Mouse (Mus musculus): ENCODE data around the gene Stx4a. TPM values are rescaled to one million over a fixed set of nuclear protein-coding genes. Genes with fewer than 3 reads are reported as not detected.

The Stx4a gene
- total RNA-seq, 2 experiments from 2014 or later, result 64.3 to 64.7 TPM

Other genes starting within 250 kb of the Stx4a start
- gene Ccdc189, start 235.7 kb upstream of the Stx4a start, total RNA-seq (2021), result 1 to 10 TPM; 8.4 to 8.6 TPM
- gene Rnf40, start 235.5 kb upstream of the Stx4a start, total RNA-seq (2021), result 10 to 100 TPM; 64.2 to 66.7 TPM
- gene Zfp629, start 208.5 kb upstream of the Stx4a start, total RNA-seq (2021), result 10 to 100 TPM; 23.9 to 24.2 TPM
- 10 to 100 TPM; 23.1 to 25.8 TPM for gene Bcl7c, start 115.4 kb upstream of the Stx4a start, total RNA-seq (2021)
- 1 to 10 TPM; 2.1 to 2.4 TPM for gene Ctf1, start 111.6 kb upstream of the Stx4a start, total RNA-seq (2021)
- gene Ctf2, start 92.1 kb upstream of the Stx4a start, total RNA-seq (2021), result not detected
- 10 to 100 TPM; 63.5 to 65.2 TPM for gene Fbxl19, start 79.8 kb upstream of the Stx4a start, total RNA-seq (2021)
- gene Orai3, start 54.5 kb upstream of the Stx4a start, total RNA-seq (2021), result 10 to 100 TPM; 31.1 to 32.6 TPM
- gene Setd1a, start 47.6 kb upstream of the Stx4a start, total RNA-seq (2021), result 10 to 100 TPM; 46.2 to 46.9 TPM
- gene Gm49388, start 38.7 kb upstream of the Stx4a start, total RNA-seq (2021), result 1 to 10 TPM; 2.4 to 2.9 TPM
- 1 to 10 TPM; 8.3 to 8.6 TPM for gene Hsd3b7, start 23.7 kb upstream of the Stx4a start, total RNA-seq (2021)
- 100 to 1,000 TPM; 342 to 346 TPM for gene Stx1b, start 255 bp downstream of the Stx4a start, total RNA-seq (2021)
- gene Zfp646, start 51.9 kb downstream of the Stx4a start, total RNA-seq (2021), result 10 to 100 TPM; 33.2 to 36.3 TPM
- 10 to 100 TPM; 24.5 to 25.5 TPM for gene Zfp668, start 52.5 kb downstream of the Stx4a start, total RNA-seq (2021)
- 1 to 10 TPM; 3.7 to 4.0 TPM for gene Prss53, start 66.7 kb downstream of the Stx4a start, total RNA-seq (2021)
- gene Gm21974, start 71.2 kb downstream of the Stx4a start, total RNA-seq (2021), result not detected
- 10 to 100 TPM; 24.0 to 25.0 TPM for gene Vkorc1, start 71.3 kb downstream of the Stx4a start, total RNA-seq (2021)
- gene Bckdk, start 79.8 kb downstream of the Stx4a start, total RNA-seq (2021), result 10 to 100 TPM; 35.7 to 41.6 TPM
- 10 to 100 TPM; 33.8 to 36.2 TPM for gene Kat8, start 88.2 kb downstream of the Stx4a start, total RNA-seq (2021)
- gene Prss8, start 105.8 kb downstream of the Stx4a start, total RNA-seq (2021), result under 1 TPM; 0.68 to 0.80 TPM
- 10 to 100 TPM; 11.0 to 11.6 TPM for gene Prss36, start 122.4 kb downstream of the Stx4a start, total RNA-seq (2021)
- gene Fus, start 143.2 kb downstream of the Stx4a start, total RNA-seq (2021), result 100 to 1,000 TPM; 301 to 325 TPM
- gene Pycard, start 169.6 kb downstream of the Stx4a start, total RNA-seq (2021), result 1 to 10 TPM; 1.9 to 2.4 TPM
- under 1 TPM; 0.42 to 0.56 TPM for gene Trim72, start 179.7 kb downstream of the Stx4a start, total RNA-seq (2021)
- gene Itgam, start 238.3 kb downstream of the Stx4a start, total RNA-seq (2021), result 10 to 100 TPM in 1 of 2 experiments, 1 to 10 TPM in 1; 9.1 to 12.0 TPM
- gene Gm49368, start 238.4 kb downstream of the Stx4a start, total RNA-seq (2021), result not detected

Data from layer of hippocampus, postnatal 36 days (tissue).